Mouse (Mus musculus): Measurements from ENCODE around the gene Tmem87a. TPM values are rescaled to one million over a fixed set of nuclear protein-coding genes. Genes with fewer than 3 reads are reported as not detected.
A peak's percentile ranks its signal among the peaks of the same experiment; 100 is the strongest.

Gene Tmem87a
- total RNA-seq, 1 experiment, result 71.7 TPM

DNA sequence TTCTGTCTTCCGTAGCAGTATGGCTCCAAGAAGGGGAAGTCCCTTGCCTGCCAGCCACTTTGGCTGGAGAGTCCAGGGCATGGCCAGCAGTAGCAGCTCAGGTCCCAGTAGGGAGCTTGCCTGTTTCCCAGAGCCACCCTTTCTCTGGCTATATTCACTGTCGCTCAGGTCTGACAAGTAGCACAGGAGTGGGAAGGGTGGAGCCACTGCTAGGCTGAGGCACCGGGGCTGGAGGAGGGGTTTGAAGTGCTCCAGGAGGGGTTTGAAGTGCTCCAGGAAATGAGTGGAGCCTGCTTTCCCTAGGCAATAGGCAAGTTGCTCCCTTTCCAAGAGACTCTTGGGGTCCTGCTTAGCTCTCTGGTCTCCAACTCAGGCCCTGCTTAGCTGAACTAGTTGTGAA is 89.9 kb downstream of the Tmem87a start, which contains the start of gene Pla2g4f:
Pla2g4f (minus strand) TSS at position 190 of the 400 bp plus-strand sequence.
- Histone ChIP-seq H3K27ac (ENCODE audit: insufficient read depth, low read depth, low read length, poor library complexity, severe bottlenecking) (no peak within 1 kb of the TSS), H3K9ac (ENCODE audit: insufficient read depth, low read depth, low read length, poor library complexity, severe bottlenecking) (0 out of 2 replicates have a peak within 1 kb of the TSS, but pooled peaks have one; percentile 9), H3K36me3 (ENCODE audit: control insufficient read depth, insufficient read depth, low read length, poor library complexity, severe bottlenecking) (peaks cover 5% of the 10 kb centered on the region; the same call in 1 of the 2 replicates), H3K4me3 (ENCODE audit: insufficient read depth in 1 of 2, low read depth in 1 of 2, low read length in 2 of 2, poor library complexity in 1 of 2, severe bottlenecking in 1 of 2) (peak within 1 kb of the TSS in 1 of 2 experiments; percentile 36; a peak in 2 of 4 replicates), H3K9me3 (ENCODE audit: control insufficient read depth, insufficient read depth, low read depth, low read length) (no peaks in the 10 kb centered on the region), H3K4me1 (ENCODE audit: control insufficient read depth in 2 of 2, insufficient read depth in 2 of 2, low read length in 2 of 2, poor library complexity in 1 of 2) (no peaks in the 10 kb centered on the region)
- TF ChIP-seq CHD2 (IDR thresholded peaks at IDR 0.05; ENCODE audit: low read depth, low read length) (no peak), ZNF384 (IDR thresholded peaks at IDR 0.05; ENCODE audit: low read depth, low read length) (no peak), MAFK (IDR thresholded peaks at IDR 0.05; ENCODE audit: insufficient read depth, low read depth, low read length) (no peak), ZC3H11A (IDR thresholded peaks at IDR 0.05; ENCODE audit: borderline replicate concordance, low read depth, low read length) (no peak), HCFC1 (IDR thresholded peaks at IDR 0.05; ENCODE audit: borderline replicate concordance, insufficient read depth, low read length) (no peak)
- DNase-seq (ENCODE audit: low read depth, low spot score), result no peak
- in situ Hi-C loops (cut with MboI; ENCODE audit: low sequenced_read_pairs in 2 of 2, unreplicated experiment in 2 of 2), result no loop called here

DNA sequence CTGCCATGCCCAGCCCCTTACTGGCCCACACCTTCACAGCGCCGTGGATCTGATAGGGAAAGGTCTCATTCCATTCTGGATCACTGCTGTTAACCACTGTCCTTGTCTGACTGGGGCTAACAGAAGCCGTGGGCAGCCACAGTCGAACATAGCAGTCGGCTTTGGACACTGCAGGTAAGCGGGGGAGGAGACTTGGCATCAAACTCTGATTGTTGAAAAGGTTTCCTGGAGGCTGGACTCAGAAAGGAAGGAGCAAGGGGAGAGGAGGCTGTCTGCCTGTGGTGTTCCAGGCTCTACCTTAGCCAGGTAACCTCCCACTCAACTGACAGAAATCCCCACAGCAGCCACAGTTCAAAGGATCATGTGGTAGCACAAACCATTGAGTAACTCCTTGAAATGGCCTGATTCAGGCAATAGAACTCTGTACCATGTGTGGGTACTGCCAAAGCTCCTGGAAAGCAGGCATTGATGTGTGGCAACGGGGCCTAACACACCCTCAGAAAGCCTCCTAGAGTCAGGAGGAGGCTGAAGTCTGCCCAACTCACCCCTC is 91.6 kb downstream of the Tmem87a start:
- Histone ChIP-seq H3K4me3 (ENCODE audit: insufficient read depth in 1 of 2, low read depth in 1 of 2, low read length in 2 of 2, poor library complexity in 1 of 2, severe bottlenecking in 1 of 2) (no peak overlapping the region), H3K9ac (ENCODE audit: insufficient read depth, low read depth, low read length, poor library complexity, severe bottlenecking) (no peak overlapping the region), H3K36me3 (ENCODE audit: control insufficient read depth, insufficient read depth, low read length, poor library complexity, severe bottlenecking) (peaks cover 5% of the 10 kb centered on the region; the same call in 1 of the 2 replicates), H3K9me3 (ENCODE audit: control insufficient read depth, insufficient read depth, low read depth, low read length) (no peaks in the 10 kb centered on the region), H3K27ac (ENCODE audit: insufficient read depth, low read depth, low read length, poor library complexity, severe bottlenecking) (no peak overlapping the region), H3K4me1 (ENCODE audit: control insufficient read depth in 2 of 2, insufficient read depth in 2 of 2, low read length in 2 of 2, poor library complexity in 1 of 2) (no peaks in the 10 kb centered on the region)
- in situ Hi-C loops (cut with MboI; ENCODE audit: low sequenced_read_pairs in 2 of 2, unreplicated experiment in 2 of 2), result no loop called here
- TF ChIP-seq MAFK (IDR thresholded peaks at IDR 0.05; ENCODE audit: insufficient read depth, low read depth, low read length) (no peak), HCFC1 (IDR thresholded peaks at IDR 0.05; ENCODE audit: borderline replicate concordance, insufficient read depth, low read length) (no peak), CHD2 (IDR thresholded peaks at IDR 0.05; ENCODE audit: low read depth, low read length) (no peak), ZNF384 (IDR thresholded peaks at IDR 0.05; ENCODE audit: low read depth, low read length) (no peak)
- no peak for DNase-seq (ENCODE audit: low read depth, low spot score)

Other genes starting within 250 kb of the Tmem87a start
- 10.7 and 19.4 TPM in 2 replicates for gene Ehd4, start 249.5 kb downstream of the Tmem87a start, total RNA-seq (2012; rRNA removed)
- gene Pla2g4e, start 158.8 kb downstream of the Tmem87a start, total RNA-seq (2012; rRNA removed), result 0.74 and 1.1 TPM in 2 replicates
- not detected in 2 replicates for gene Pla2g4d, start 114.9 kb downstream of the Tmem87a start, total RNA-seq (2012; rRNA removed)
- 0.89 and 2.1 TPM in 2 replicates for gene Pla2g4f, start 89.9 kb downstream of the Tmem87a start, total RNA-seq (2012; rRNA removed)
- 22.4 and 27.1 TPM in 2 replicates for gene Vps39, start 51.0 kb downstream of the Tmem87a start, total RNA-seq (2012; rRNA removed)
- 5.1 TPM in 2 replicates for gene Ganc, start 217 bp downstream of the Tmem87a start, total RNA-seq (2012; rRNA removed)
- gene Capn3, start 51.9 kb upstream of the Tmem87a start, total RNA-seq (2012; rRNA removed), result 8.6 and 11.3 TPM in 2 replicates
- gene Zfp106, start 159.7 kb upstream of the Tmem87a start, total RNA-seq (2012; rRNA removed), result 117 and 119 TPM in 2 replicates
- 29.8 and 40.0 TPM in 2 replicates for gene Snap23, start 163.6 kb upstream of the Tmem87a start, total RNA-seq (2012; rRNA removed)
- 13.6 and 18.6 TPM in 2 replicates for gene Haus2, start 205.3 kb upstream of the Tmem87a start, total RNA-seq (2012; rRNA removed)
- gene Lrrc57, start 205.4 kb upstream of the Tmem87a start, total RNA-seq (2012; rRNA removed), result 12.8 and 14.7 TPM in 2 replicates
- 3.5 and 6.3 TPM in 2 replicates for gene Stard9, start 225.0 kb upstream of the Tmem87a start, total RNA-seq (2012; rRNA removed)